Mouse (Mus musculus) forebrain, embryonic 12.5 days (tissue): ENCODE measurements around the gene Dapk3. TPM values are rescaled to one million over a fixed set of nuclear protein-coding genes. Genes with fewer than 3 reads are reported as not detected.

Source experiments
- ATAC-seq: fragments of 200-750 bp; cut with Nextera tagmentation; 2 replicates; pipeline ENCODE4 v1.8.0; 2017; ENCODE audit warnings: moderate TSS enrichment; ENCODE audit not compliant: low FRiP score
- H3K27ac ChIP-seq: fragments of 300-500 bp; sonication (generic); 2 replicates; pipeline ENCODE4 v1.5.1; 2016; ENCODE audit warnings: mild to moderate bottlenecking
- H3K27me3 ChIP-seq: fragments of 300-500 bp; sonication (generic); 2 replicates; pipeline ENCODE4 v1.6.1; 2016; ENCODE audit warnings: mild to moderate bottlenecking
- H3K36me3 ChIP-seq: fragments of 300-500 bp; sonication (generic); replicated peaks from 2 replicates; pipeline ENCODE4 v1.6.1; 2016; ENCODE audit warnings: mild to moderate bottlenecking
- H3K4me1 ChIP-seq: fragments of 300-500 bp; sonication (generic); 2 replicates; pipeline ENCODE4 v1.6.1; 2016
- H3K4me2 ChIP-seq: fragments of 300-500 bp; sonication (generic); 2 replicates; pipeline ENCODE4 v1.6.1; 2016; ENCODE audit warnings: mild to moderate bottlenecking, moderate library complexity
- H3K4me3 ChIP-seq: fragments of 300-500 bp; sonication (generic); replicated peaks from 2 replicates; pipeline ENCODE4 v1.5.1; 2016; ENCODE audit warnings: mild to moderate bottlenecking
- H3K9ac ChIP-seq: fragments of 300-500 bp; sonication (generic); 2 replicates; pipeline ENCODE4 v1.6.1; 2016; ENCODE audit warnings: mild to moderate bottlenecking
- H3K9me3 ChIP-seq: fragments of 300-500 bp; sonication (generic); 2 replicates; pipeline ENCODE4 v1.6.1; 2016
- WGBS: fragments of 180-500 bp; shearing (Covaris S2); methylation state at CpG from one replicate; pipeline ENCODE4 v1.1.7; 2016; 5-methylcytosine and 5-hydroxymethylcytosine counted together
- polyA plus RNA-seq: library from polyadenylated mRNA; unstranded; fragments of >200 nt; fragmentation: Nextera tagmentation; extraction: Ambion mirVana; gene quantifications from 2 replicates; pipeline ENCODE4 v1.2.1, GENCODE M21; 2016

Gene Dapk3
- polyA plus RNA-seq, 1 experiment from 2014 or later: 62.8 TPM

GRCm38 (mm10) chr10:81140717-81141454 lies 41.9 kb upstream of the Dapk3 start:
- 77% methylated on average over 10 of the region's 10 CpGs for WGBS
- peaks cover 3% of the 10 kb centered on the region for H3K27me3 ChIP-seq
- H3K4me2 ChIP-seq: no peak overlapping the region
- H3K36me3 ChIP-seq: peaks cover 26% of the 10 kb centered on the region
- no peak for ATAC-seq
- no peak overlapping the region for H3K27ac ChIP-seq
- no peaks in the 10 kb centered on the region for H3K9me3 ChIP-seq
- peak overlapping the region; percentile 7; the same call in 1 of the 2 replicates for H3K4me3 ChIP-seq
- H3K9ac ChIP-seq: no peak overlapping the region
- H3K4me1 ChIP-seq: peaks cover 56% of the 10 kb centered on the region

- Histone ChIP-seq H3K4me2 (no peak overlapping the region), H3K9ac (0 out of 2 replicates have a peak overlapping the region, but pooled peaks have one; percentile 25), H3K27me3 (no peaks in the 10 kb centered on the region), H3K4me1 (peaks cover 52% of the 10 kb centered on the region), H3K9me3 (no peaks in the 10 kb centered on the region), H3K4me3 (no peak overlapping the region), H3K36me3 (peaks cover 34% of the 10 kb centered on the region), H3K27ac (0 out of 2 replicates have a peak overlapping the region, but pooled peaks have one; percentile 8)
- no peak for ATAC-seq
- 85% methylated on average over 7 of the region's 7 CpGs for WGBS
Observed at GRCm38 (mm10) chr10:81141455-81142210, 41.2 kb upstream of the Dapk3 start.

DNA sequence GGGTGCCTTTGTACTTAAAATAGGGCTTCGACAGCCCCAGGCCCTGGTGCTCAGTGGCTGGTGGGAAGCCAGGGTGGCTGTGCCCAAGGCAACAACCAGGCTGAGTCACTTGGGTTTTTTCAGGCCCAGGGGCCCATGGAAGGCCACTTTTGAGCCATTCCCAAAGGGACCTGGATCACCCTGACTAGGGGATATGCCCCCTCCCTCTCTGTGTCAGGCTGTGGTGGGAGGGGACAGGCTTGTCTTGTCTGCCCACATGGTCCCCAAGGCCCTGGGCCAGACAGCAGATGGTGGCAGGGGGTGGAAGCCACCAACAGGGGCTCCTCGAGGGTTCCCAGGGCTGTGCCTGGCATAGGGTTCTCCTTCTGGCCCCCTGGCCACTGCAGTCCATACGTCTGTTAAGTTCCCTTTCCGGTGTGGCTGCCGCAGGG lies 40.2 kb upstream of the Dapk3 start:
- Histone ChIP-seq H3K4me1 (peaks cover 52% of the 10 kb centered on the region), H3K36me3 (peaks cover 43% of the 10 kb centered on the region), H3K9ac (no peak overlapping the region), H3K27ac (peak overlapping the region; percentile 37; the same call in 1 of the 2 replicates), H3K4me3 (no peak overlapping the region), H3K4me2 (no peak overlapping the region), H3K27me3 (no peaks in the 10 kb centered on the region), H3K9me3 (no peaks in the 10 kb centered on the region)
- no peak for ATAC-seq
- 91% methylated on average over 5 of the region's 5 CpGs for WGBS

DNA sequence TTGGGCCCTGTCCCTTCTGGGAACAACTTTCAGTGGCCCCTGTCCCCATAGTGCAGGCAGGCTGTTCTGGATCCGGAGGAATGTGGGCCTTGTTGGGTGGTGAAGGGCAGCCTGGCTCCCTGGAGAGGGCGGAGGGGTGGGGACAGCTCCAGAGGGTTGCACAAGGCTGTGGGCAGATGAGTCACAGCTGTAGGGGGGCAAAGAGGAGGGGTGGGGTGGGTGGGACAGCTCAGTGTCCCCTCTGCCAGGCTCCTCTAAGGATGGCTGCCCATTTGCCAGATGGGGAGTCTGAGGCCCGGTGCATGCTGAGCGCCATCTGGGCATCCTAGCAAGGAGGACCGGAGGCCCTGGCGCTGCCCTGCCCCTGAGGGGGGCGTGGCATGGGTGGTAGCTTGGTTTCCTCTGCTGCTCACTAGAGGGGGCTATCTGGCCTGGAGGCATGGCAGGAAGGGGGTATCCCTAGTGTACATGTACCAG lies 39.6 kb upstream of the Dapk3 start:
- Histone ChIP-seq H3K4me1 (peaks cover 48% of the 10 kb centered on the region), H3K4me2 (no peak overlapping the region), H3K36me3 (peaks cover 50% of the 10 kb centered on the region), H3K9ac (no peak overlapping the region), H3K9me3 (no peaks in the 10 kb centered on the region), H3K4me3 (no peak overlapping the region), H3K27me3 (no peaks in the 10 kb centered on the region), H3K27ac (no peak overlapping the region)
- no peak for ATAC-seq
- WGBS: 94% methylated on average over 7 of the region's 7 CpGs

- Histone ChIP-seq H3K9ac (no peak overlapping the region), H3K27me3 (no peaks in the 10 kb centered on the region), H3K4me1 (peaks cover 41% of the 10 kb centered on the region), H3K4me2 (no peak overlapping the region), H3K27ac (peak overlapping the region; percentile 19; the same call in 1 of the 2 replicates), H3K9me3 (no peaks in the 10 kb centered on the region), H3K36me3 (peaks cover 57% of the 10 kb centered on the region), H3K4me3 (no peak overlapping the region)
- ATAC-seq: no peak
- WGBS: 96% methylated on average over 52 of the region's 52 CpGs
Observed at GRCm38 (mm10) chr10:81143845-81144437, 38.9 kb upstream of the Dapk3 start.

DNA sequence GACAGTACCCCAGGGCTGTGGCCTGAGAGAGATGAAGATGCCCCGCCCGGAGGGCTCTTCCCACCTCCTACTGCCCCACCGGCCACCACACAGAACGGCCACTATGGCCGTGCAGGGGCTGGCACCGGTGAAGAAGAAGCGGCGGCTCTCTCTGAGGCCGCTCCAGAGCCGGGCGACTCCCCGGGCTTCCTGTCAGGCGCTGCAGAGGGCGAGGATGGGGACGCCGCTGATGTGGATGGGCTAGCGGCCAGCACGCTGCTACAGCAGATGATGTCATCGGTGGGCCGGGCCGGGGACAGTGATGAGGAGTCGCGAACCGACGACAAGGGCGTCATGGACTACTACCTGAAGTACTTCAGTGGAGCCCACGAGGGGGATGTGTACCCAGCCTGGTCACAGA lies 38.1 kb upstream of the Dapk3 start:
- peak overlapping the region; percentile 19; the same call in 1 of the 2 replicates for H3K27ac ChIP-seq
- no peak overlapping the region for H3K9ac ChIP-seq
- H3K4me2 ChIP-seq: no peak overlapping the region
- peaks cover 64% of the 10 kb centered on the region for H3K36me3 ChIP-seq
- no peaks in the 10 kb centered on the region for H3K9me3 ChIP-seq
- H3K27me3 ChIP-seq: no peaks in the 10 kb centered on the region
- peaks cover 34% of the 10 kb centered on the region for H3K4me1 ChIP-seq
- H3K4me3 ChIP-seq: no peak overlapping the region
- ATAC-seq: no peak
- WGBS: 94% methylated on average over 27 of the region's 27 CpGs

DNA sequence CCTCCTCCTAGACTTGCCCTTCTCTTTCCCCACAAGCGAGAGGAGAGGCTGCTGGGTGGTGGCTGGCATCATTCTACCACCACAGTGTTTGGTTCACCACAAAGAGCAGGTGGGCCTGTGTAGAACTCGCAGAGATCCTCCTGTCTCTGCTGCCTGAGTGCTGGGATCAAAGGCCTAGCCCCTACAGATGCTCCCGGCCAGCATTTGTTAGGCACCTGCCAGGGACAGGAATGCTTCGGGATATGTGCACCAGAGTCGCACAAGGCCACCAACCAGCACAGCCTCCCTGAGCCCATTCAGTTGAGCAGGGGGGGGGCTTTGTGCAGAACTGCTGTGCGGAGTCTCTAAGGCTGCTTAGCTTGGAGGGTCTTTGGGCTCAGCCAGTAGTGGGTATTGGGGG lies 37.5 kb upstream of the Dapk3 start:
- H3K4me2 ChIP-seq: no peak overlapping the region
- peaks cover 27% of the 10 kb centered on the region for H3K4me1 ChIP-seq
- 96% methylated on average over 6 of the region's 6 CpGs for WGBS
- ATAC-seq: no peak
- H3K27ac ChIP-seq: no peak overlapping the region
- H3K4me3 ChIP-seq: no peak overlapping the region; the same call in 1 of the 2 replicates
- H3K9ac ChIP-seq: no peak overlapping the region
- no peaks in the 10 kb centered on the region for H3K9me3 ChIP-seq
- no peaks in the 10 kb centered on the region for H3K27me3 ChIP-seq
- H3K36me3 ChIP-seq: peaks cover 71% of the 10 kb centered on the region

DNA sequence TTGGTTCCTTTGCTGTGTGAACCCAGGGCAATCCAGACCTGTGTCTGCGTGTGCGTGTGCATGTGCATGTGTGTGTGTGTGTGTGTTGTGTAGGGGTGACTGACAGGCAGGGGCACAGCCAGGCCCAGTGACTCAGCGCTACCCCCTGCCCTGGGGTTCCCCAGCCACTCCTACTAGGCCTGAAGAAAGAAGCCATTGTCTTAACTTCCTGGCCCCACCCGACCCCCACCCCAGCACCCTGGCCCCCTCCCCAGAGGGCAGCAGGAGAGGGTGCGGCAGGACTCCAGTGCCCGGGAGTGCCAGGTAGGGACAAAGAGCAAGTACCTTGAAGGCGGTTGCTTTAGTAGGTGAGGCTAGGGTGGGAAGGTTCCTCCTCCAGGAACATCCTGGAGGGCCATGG lies 37.0 kb upstream of the Dapk3 start:
- H3K36me3 ChIP-seq: peaks cover 74% of the 10 kb centered on the region
- no peak overlapping the region; the same call in 1 of the 2 replicates for H3K4me3 ChIP-seq
- H3K27me3 ChIP-seq: no peaks in the 10 kb centered on the region
- H3K4me2 ChIP-seq: no peak overlapping the region
- no peak overlapping the region for H3K27ac ChIP-seq
- no peak for ATAC-seq
- peaks cover 23% of the 10 kb centered on the region for H3K4me1 ChIP-seq
- 91% methylated on average over 7 of the region's 7 CpGs for WGBS
- H3K9ac ChIP-seq: no peak overlapping the region
- H3K9me3 ChIP-seq: no peaks in the 10 kb centered on the region

GRCm38 (mm10) chr10:81146296-81146695 lies 36.5 kb upstream of the Dapk3 start:
- no peak overlapping the region for H3K27ac ChIP-seq
- H3K4me2 ChIP-seq: no peak overlapping the region
- WGBS: 91% methylated on average over 4 of the region's 4 CpGs
- no peak overlapping the region for H3K4me3 ChIP-seq
- no peak overlapping the region for H3K9ac ChIP-seq
- peaks cover 74% of the 10 kb centered on the region for H3K36me3 ChIP-seq
- no peaks in the 10 kb centered on the region for H3K9me3 ChIP-seq
- H3K4me1 ChIP-seq: peaks cover 17% of the 10 kb centered on the region
- ATAC-seq: no peak
- no peaks in the 10 kb centered on the region for H3K27me3 ChIP-seq

DNA sequence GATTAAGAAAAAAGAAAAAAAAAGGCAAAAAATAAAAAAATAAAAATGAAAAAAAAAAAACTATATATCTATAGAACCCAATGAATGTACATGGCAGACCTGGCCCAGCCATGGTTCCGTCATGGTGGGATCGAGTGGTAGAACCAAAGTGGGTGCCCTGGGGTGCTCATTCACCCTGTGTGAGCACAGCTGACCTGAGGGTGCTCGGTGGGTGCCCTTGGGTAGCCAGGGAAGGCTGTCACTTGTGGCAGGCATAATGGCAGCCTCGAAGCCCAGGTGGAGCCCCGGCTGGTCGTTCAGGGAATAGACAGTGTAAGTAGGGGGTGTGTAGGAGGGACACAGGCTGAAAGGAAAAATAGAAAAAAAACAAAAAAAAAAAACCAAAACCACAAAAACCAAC lies 31.5 kb upstream of the Dapk3 start:
- peaks cover 86% of the 10 kb centered on the region for H3K36me3 ChIP-seq
- 81% methylated on average over 6 of the region's 6 CpGs for WGBS

GRCm38 (mm10) chr10:81152609-81153008 lies 30.2 kb upstream of the Dapk3 start:
- WGBS: 82% methylated on average over 12 of the region's 12 CpGs
- Histone ChIP-seq H3K9me3 (no peaks in the 10 kb centered on the region), H3K36me3 (peaks cover 86% of the 10 kb centered on the region), H3K27me3 (no peaks in the 10 kb centered on the region), H3K4me3 (no peak overlapping the region), H3K4me1 (no peaks in the 10 kb centered on the region), H3K9ac (no peak overlapping the region), H3K4me2 (no peak overlapping the region), H3K27ac (peak overlapping the region; percentile 1; the same call in 1 of the 2 replicates)
- no peak for ATAC-seq

More for the DNA sequence above, 31.5 kb upstream of the Dapk3 start:
- H3K27ac ChIP-seq: no peak overlapping the region
- ATAC-seq: no peak
- H3K27me3 ChIP-seq: no peaks in the 10 kb centered on the region
- no peak overlapping the region for H3K9ac ChIP-seq
- no peak overlapping the region for H3K4me2 ChIP-seq
- H3K4me1 ChIP-seq: no peaks in the 10 kb centered on the region
- H3K9me3 ChIP-seq: no peaks in the 10 kb centered on the region
- H3K4me3 ChIP-seq: no peak overlapping the region

DNA sequence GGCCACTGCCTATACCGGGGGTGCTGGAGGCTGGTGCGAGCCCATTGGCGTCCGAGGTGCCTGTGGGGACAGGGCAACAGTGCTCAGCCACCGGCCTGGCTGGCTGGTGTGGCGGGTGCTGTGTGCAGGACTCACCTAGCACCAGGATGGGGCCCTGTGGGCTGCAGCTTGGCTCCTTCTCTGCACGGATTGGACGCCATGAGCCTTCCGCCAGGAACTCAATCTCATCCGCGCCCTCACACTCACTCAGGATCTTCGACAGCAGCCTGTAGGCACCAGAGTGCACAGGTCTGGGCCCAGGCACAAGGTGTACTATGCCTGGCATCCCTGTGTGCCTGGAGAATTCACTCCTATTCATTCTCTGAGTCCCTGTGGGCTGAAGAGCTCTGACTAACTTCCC lies 28.5 kb upstream of the Dapk3 start:
- ATAC-seq: no peak
- Histone ChIP-seq H3K9me3 (no peaks in the 10 kb centered on the region), H3K4me2 (no peak overlapping the region), H3K27ac (no peak overlapping the region), H3K4me1 (no peaks in the 10 kb centered on the region), H3K36me3 (peaks cover 85% of the 10 kb centered on the region), H3K4me3 (no peak overlapping the region), H3K9ac (no peak overlapping the region), H3K27me3 (no peaks in the 10 kb centered on the region)
- 93% methylated on average over 12 of the region's 12 CpGs for WGBS
